Mouse (Mus musculus): ENCODE measurements around the gene Ap1s1.

- TF ChIP-seq CTCF (IDR thresholded peaks at IDR 0.05; ENCODE audit: low read depth): peak; percentile 98
- no peak for TF ChIP-seq EP300 (IDR thresholded peaks at IDR 0.05; ENCODE audit: low read depth)
These were observed 20.8 kb downstream of the Ap1s1 start for GRCm38 (mm10) chr5:137025132-137025531.
